Mouse (Mus musculus) embryonic facial prominence, embryonic 12.5 days (tissue): ENCODE data around the gene Clec1a. TPM values are rescaled to one million over a fixed set of nuclear protein-coding genes. Genes with fewer than 3 reads are reported as not detected.

Experiments used
- polyA plus RNA-seq: library from polyadenylated mRNA; unstranded; fragments of >200 nt; fragmentation: Nextera tagmentation; extraction: Ambion mirVana; gene quantifications from 2 replicates; pipeline ENCODE4 v1.2.1, GENCODE M21; 2016

Gene Clec1a
- polyA plus RNA-seq, 1 experiment from 2014 or later = 1.9 TPM

Other genes with a start within 250 kb of the Clec1a start
- not detected in 2 replicates for gene Cd69, start 176.6 kb downstream of the Clec1a start, polyA plus RNA-seq
- gene 4922502D21Rik, start 120.2 kb downstream of the Clec1a start, polyA plus RNA-seq = not detected in 2 replicates
- 0.37 and 0.95 TPM in 2 replicates for gene Clec12a, start 109.3 kb downstream of the Clec1a start, polyA plus RNA-seq
- not detected in 2 replicates for gene Clec12b, start 66.1 kb downstream of the Clec1a start, polyA plus RNA-seq
- 5.0 and 6.0 TPM in 2 replicates for gene Clec1b, start 54.7 kb downstream of the Clec1a start, polyA plus RNA-seq
- gene Clec9a, start 43.1 kb downstream of the Clec1a start, polyA plus RNA-seq = 0.13 and 0.14 TPM in 2 replicates
- gene Olr1, start 55.2 kb upstream of the Clec1a start, polyA plus RNA-seq = 0.04 TPM in 1 of 2 replicates, not detected in the other
- gene Tmem52b, start 60.6 kb upstream of the Clec1a start, polyA plus RNA-seq = not detected in 2 replicates
- 56.4 and 56.6 TPM in 2 replicates for gene Gabarapl1, start 81.2 kb upstream of the Clec1a start, polyA plus RNA-seq
- not detected in 2 replicates for gene Klre1, start 125.9 kb upstream of the Clec1a start, polyA plus RNA-seq
- 0.32 TPM in 1 of 2 replicates, not detected in the other for gene Klrd1, start 139.8 kb upstream of the Clec1a start, polyA plus RNA-seq
- gene Klrk1, start 171.9 kb upstream of the Clec1a start, polyA plus RNA-seq = 0.05 and 0.14 TPM in 2 replicates
- not detected in 2 replicates for gene Klrc3, start 191.3 kb upstream of the Clec1a start, polyA plus RNA-seq
- not detected in 2 replicates for gene Klrc2, start 208.7 kb upstream of the Clec1a start, polyA plus RNA-seq
- not detected in 2 replicates for gene Klrc1, start 227.0 kb upstream of the Clec1a start, polyA plus RNA-seq